Mouse (Mus musculus): Measurements from ENCODE around the gene Fbln1. TPM values are rescaled to one million over a fixed set of nuclear protein-coding genes. Genes with fewer than 3 reads are reported as not detected.

Fbln1 gene
- total RNA-seq (2021), result 10 to 100 TPM; 44.1 to 46.3 TPM
- long read RNA-seq, experiment 1, transcript Fbln1-202 (15 exons, 2,273 nt), result major isoform, 45 of 87 reads
- long read RNA-seq, experiment 1, transcript Fbln1-201 (17 exons, 3,659 nt), result minor isoform, 23 of 87 reads
- long read RNA-seq, experiment 1, partial matches to known transcripts, result 14 of 87 reads
- long read RNA-seq, experiment 1, other reads (novel, unspliced or antisense), result 5 of 87 reads
- long read RNA-seq, experiment 2, transcript Fbln1-201 (17 exons, 3,659 nt), result minor isoform, 19 of 63 reads
- long read RNA-seq, experiment 2, transcript Fbln1-202 (15 exons, 2,273 nt), result major isoform, 29 of 63 reads
- long read RNA-seq, experiment 2, partial matches to known transcripts, result 11 of 63 reads
- long read RNA-seq, experiment 2, other reads (novel, unspliced or antisense), result 4 of 63 reads

- DNase-seq, result peak; percentile 89
Observed at GRCm38 (mm10) chr15:85205792-85206702, at the start of gene Fbln1. Fbln1 (plus strand) TSS chr15:85205949.

GRCm38 (mm10) chr15:85156198-85156597 is 49.6 kb upstream of the Fbln1 start:
- DNase-seq, result no peak

- no peak for DNase-seq
Observed at GRCm38 (mm10) chr15:85161416-85161815, 44.3 kb upstream of the Fbln1 start.

- DNase-seq, result peak; percentile 13
Observed at GRCm38 (mm10) chr15:85162693-85163663, 42.8 kb upstream of the Fbln1 start.

GRCm38 (mm10) chr15:85166433-85166933 is 39.3 kb upstream of the Fbln1 start:
- no peak for DNase-seq

- no peak for DNase-seq
Observed at GRCm38 (mm10) chr15:85167086-85167679, 38.6 kb upstream of the Fbln1 start.

GRCm38 (mm10) chr15:85172054-85172453 is 33.7 kb upstream of the Fbln1 start:
- DNase-seq, result no peak

GRCm38 (mm10) chr15:85173425-85173824 is 32.3 kb upstream of the Fbln1 start:
- no peak for DNase-seq

- DNase-seq, result no peak
Observed at GRCm38 (mm10) chr15:85174060-85174459, 31.7 kb upstream of the Fbln1 start.

- peak; percentile 52 for DNase-seq
Observed at GRCm38 (mm10) chr15:85177576-85177975, 28.2 kb upstream of the Fbln1 start.

- no peak for DNase-seq
Observed at GRCm38 (mm10) chr15:85178172-85178571, 27.6 kb upstream of the Fbln1 start.

GRCm38 (mm10) chr15:85179528-85180180 is 26.1 kb upstream of the Fbln1 start:
- no peak for DNase-seq

GRCm38 (mm10) chr15:85180368-85180767 is 25.4 kb upstream of the Fbln1 start:
- DNase-seq, result no peak

GRCm38 (mm10) chr15:85182063-85182462 is 23.7 kb upstream of the Fbln1 start:
- DNase-seq, result no peak

- DNase-seq, result peak; percentile 52
Observed at GRCm38 (mm10) chr15:85186916-85187315, 18.8 kb upstream of the Fbln1 start.

- no peak for DNase-seq
Observed at GRCm38 (mm10) chr15:85188167-85188778, 17.5 kb upstream of the Fbln1 start.

- peak; percentile 51 for DNase-seq
Observed at GRCm38 (mm10) chr15:85200446-85201289, 5.1 kb upstream of the Fbln1 start.

- no peak for DNase-seq
Observed at GRCm38 (mm10) chr15:85202199-85202598, 3.5 kb upstream of the Fbln1 start.

- DNase-seq, result no peak
Observed at GRCm38 (mm10) chr15:85202787-85203186, 3.0 kb upstream of the Fbln1 start.
